Mouse (Mus musculus) heart, adult 11 months (tissue): ENCODE data around the gene Card19.

Experiments
- DNase-seq: peaks from one replicate; pipeline ENCODE4 v3.0.0; 2022

The Card19 gene

DNA sequence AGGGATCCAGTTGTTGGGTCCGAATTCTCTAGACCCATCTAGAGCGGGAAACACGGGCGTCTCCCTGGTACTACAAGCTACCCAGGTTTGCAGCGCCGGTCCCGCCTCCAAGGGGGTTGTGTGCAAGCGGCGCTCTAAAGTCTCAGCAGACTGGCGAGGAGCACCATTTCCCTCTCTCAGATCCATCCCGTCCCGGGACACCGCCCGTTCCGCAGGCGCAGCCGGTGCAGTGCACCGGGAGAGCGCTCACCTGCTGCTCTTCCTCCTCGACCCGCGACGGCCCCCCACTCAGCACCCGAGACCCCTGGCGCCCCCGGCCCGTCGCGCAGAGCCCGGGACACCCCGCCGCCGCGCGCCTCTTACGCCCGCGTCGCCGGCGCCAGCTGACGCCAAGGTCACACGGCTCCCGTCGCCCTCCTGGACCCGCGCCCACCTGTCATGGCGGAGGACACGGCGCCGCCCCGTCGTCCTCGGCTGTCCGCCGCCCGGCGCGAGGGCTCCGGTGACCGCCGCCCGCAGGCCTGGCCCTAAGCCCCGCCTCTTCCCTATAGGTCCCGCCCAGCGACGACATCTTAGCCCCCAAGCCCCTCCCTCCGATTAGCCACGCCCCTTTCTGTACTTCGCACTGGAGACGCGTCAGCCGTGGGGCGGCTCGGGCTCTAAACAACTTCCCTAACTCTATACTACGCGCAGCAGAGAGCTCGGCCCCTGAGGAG lies at the start of gene Card19:
TSS of gene Card19 (minus strand) at position 534 of the 716 bp plus-strand sequence.
- DNase-seq: peak; percentile 100

DNA sequence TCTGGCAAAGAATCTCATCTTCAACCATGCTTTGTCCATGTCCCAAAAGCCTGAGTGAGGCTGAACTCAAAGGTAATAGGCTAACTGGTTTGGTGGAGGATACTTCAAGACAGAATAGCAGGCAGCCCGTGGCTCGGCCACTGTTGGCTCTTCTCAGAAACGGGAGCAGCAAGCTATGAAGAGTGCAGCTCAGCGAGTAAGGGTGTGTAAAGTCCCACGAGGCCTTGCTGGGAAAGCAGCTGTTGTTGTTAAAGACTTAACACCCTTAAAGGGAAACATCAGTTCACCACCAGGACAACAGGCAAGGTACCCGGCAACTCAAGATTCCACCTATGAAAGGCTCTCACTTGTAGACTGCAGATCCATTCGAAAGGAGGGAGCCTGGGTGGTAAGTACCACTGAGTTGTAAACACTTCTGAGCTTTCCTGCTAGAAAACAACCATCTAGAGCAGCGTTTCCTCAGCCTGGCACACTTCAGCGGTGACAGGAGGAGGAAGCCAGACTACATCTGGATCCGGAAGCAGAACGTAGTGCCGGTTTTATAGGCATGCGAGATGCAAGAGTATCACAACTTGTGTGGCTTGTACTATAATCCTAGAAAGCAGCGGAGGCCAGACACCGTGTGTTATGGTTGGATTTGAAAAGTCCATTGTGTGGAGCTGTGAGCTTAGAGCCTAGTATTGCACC lies 44.3 kb upstream of the Card19 start:
- DNase-seq: no peak

DNA sequence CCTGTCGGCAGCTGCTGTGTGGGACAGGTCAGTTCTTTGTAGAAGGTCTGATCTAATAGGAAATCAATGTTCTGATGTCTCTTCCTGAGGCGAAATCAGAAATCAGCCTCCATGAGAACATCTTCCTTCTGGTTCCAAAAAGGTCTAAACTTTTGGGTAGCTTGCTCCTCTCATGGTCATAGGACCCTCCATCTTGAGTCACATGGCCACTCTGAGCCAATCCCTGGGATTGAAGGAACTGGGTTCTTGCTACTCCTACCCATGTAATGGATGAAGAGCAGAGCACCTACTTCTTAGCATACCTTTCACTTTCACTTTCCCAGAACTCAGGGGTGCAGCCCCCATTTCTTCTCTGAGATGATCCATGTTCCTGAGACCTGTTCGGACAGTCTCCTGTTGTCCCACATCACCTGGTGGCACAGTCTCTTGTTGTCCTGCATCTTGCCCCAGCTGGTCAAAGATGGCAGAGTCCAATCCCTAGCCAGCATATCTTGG lies 42.0 kb upstream of the Card19 start:
- no peak for DNase-seq

DNA sequence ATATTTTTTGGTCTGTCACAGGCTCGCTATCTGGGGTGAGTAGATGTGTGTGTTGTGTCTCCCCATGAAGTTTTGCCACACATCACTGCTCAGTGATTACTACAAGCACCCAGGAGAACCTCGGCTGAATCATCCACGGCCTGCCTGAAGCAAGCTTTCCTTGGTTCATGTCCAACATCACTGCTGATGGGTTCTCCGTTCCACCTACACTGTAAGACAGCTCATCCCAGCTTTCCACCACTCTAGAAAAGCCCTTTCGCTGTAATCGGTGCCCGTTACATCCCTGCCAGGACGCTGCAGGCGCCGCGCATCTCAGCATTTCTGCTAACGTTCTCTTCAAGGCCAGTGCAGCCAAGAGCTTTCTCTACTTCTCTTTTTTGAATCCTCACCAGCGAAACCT lies 36.9 kb upstream of the Card19 start:
- DNase-seq: no peak

DNA sequence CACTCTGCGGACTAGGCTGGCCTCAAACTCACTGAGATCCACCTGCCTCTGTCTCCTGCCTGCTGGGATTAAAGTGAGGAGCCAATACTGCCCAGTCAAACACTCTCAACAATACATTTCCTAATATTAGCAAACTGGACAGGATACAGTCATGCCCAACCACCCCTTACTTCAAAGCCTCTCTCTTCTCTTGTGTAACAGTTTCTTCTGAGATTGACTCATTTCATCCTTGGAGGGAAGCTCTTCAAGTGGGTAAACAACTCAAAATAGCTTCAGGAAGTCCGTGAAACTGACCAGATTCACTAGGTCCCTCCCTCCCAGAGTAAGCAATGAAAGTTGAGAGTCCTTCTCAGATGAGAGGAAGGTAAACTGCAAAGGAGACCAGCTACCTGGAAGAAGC lies 36.3 kb upstream of the Card19 start:
- no peak for DNase-seq

DNA sequence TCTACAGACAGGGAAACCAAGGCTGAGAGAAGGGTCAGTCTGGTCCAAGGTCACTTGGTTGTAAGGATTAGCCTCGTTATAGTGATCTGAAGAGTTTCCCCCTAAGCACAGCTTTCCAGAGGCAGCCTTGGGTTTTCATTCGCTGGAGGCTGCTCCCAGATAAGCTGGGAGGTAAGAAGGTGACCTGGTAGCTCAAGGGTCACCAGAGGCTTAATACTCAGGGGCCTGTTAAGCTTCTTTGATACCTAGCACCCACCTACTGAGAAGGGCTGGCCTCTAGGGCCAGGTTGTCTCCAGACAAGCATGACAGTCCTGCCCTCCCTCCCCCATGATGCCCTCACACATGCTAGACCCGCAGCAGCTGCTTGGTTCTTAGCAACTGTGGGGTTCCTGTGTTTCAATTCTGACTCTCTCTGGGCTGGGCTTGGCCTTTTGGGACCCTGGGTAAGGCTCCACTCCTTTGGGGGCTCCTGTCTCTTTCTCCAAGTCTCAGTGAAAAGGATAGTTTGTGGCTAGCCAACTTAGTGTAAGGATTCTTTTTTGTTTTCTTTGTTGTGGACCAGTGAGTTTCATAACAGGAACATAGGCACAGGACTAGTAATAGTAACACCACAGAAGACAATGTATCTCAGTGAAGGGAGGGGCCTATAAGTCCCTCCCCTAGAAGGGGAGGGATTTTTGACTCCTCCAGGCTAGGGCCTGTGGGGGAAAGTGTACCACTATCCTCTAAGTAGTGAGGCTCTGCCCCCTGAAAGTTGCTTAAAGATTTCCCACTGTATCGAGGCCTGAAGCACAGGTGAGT lies 35.1 kb upstream of the Card19 start:
- no peak for DNase-seq

- DNase-seq: no peak
These were observed 33.8 kb upstream of the Card19 start for GRCm38 (mm10) chr13:49249634-49250033.

DNA sequence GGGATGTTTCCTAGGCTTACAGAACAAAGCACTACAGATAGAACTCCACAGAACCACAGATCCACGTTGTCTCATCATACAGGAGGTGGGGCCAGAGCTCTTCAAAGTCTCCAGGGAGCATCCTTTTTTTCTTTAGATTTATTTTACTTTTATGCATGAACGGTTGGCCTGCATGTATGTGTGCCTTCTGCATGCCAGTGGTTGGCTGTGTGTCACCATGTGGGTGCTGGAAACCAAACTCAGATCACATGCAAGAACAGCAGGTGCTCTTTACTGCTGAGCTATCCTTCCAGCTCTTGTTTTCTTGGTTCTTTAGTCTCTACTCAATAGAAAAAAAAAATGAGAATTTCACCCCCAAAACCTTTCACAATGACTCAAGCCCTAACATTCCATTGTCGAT lies 33.1 kb upstream of the Card19 start:
- no peak for DNase-seq

DNA sequence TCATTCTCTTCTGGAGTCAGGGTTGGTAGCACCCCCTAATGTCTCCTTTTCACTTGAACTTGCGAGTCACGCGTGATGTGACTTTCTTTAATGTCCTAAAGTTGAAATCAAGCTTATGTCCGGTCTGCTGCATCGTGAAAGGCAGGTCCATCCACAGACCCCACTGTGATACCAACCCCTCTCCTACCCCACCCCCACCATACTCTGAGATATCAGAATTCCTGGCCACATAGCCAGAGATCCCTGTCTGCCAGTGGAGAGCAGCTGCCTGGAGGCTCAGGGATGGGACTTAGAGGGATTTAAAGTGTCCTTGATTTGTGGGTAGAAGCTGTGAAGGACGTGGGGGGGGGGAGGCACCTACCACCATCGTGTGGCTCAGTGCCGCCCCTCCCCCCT lies 32.6 kb upstream of the Card19 start, which contains the start of gene Susd3:
TSS of gene Susd3 (minus strand) at position 240 of the 396 bp plus-strand sequence.
- DNase-seq: no peak

DNA sequence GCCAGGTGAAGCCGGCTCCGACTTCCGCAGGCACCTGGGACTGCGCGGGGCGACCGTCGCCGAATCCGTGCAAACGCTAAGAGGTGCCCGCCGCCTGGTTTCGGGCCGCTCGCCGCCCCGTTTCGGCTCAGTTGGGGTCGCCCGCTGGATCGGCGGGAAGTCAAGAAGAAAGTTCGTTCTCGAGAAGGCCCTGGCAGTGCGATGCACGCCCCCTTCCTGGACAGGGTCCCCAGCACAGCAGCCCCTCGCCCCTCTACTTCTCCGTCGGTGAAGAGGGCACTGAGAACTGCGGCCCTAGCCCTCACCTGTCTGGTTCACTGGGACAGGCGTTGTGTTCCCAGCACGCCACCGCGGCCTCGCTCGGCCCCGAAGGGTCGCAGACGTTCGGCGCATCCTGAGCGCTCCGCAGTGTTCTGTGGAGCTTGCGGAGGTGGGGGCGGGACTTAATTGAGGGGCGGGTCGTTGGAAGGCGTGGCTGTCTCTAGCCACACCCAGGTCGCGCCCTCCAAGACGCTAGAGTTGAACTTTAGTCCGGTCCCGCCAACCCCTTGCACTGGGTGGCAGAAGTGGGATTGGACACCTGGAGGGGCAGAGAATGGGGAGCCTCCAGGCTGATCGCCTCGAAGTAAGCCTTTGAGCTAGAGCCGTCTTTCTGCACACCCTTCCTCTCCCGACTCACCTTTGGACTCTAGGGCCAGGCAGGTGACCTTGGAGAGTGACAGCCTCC lies 32.1 kb upstream of the Card19 start:
- no peak for DNase-seq

- no peak for DNase-seq
These were observed 31.4 kb upstream of the Card19 start for GRCm38 (mm10) chr13:49247232-49247739.

DNA sequence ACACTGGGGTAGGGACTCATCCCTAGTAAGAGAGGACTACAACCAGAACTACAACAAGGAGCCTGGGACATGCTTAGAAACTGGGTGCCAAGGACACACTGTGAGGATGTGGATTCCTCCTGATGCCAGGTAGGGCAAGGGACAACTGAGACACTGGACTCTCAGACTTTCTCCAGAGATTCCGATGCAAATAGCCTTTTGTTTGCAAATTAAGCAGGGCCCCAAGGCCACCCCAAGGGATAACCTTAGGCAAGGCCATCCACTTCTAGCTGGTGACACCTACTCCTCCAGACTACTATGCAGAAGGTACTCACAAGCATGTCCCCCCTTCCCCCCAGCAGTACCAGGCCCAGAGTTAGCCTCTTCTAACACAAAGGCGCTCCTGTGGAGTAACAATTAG lies 30.8 kb upstream of the Card19 start:
- DNase-seq: no peak

DNA sequence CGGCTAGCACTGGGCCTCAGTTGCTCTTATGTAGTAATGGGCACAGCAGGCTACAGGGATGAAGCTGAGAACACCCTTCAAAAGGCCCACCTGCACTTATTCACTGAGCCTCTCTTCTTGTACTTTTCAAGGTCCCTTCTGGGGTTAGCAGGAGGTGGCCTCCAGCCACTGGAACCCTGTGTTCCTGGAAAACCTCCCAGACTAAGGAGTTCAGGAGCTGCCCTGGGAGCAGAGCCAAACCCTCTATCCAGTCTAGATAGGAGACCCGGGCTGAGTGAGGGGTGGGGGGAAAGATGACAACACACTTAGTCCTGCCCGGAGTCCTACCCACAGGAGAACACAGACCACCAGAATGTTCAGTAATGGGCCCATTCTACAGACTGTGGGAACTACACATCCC lies 30.2 kb upstream of the Card19 start:
- peak; percentile 96 for DNase-seq

DNA sequence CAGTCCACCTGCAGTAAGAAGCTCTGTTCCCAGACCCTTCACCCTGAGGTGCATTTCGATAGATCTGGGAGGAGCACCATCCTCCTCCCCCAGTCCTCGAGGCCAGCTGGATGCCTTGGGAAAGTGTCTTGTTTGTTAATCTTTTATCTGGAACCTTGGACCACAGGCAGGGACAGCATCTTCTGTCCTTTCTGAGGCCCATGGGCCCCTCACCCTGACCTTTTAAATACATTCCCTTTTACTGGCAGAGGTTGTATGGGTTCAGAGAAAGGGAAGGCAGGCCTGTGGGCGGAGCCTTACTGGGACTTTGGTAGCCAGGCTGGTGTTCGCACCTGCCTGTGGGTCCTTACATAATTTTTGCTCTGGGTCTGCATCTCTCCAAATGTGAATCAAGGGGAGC lies 29.4 kb upstream of the Card19 start:
- no peak for DNase-seq

DNA sequence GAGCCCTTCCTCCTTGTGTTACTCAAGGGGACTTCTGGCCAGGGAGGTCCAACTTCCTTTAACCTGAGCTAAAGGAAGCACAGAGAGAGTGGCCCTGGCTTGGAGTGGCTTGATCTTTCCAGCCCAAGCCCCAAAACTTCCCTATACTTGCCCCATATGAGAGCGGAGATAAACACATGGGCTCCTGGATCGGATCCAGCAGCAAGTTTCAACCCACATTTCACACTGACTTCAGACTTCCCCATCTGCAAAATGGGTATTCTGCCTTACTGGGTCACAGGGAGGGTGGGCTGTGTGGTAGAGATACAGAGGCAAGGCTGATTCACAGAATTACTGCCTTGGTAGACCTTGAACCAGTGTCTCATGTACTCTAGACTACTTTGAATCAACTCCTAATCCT lies 27.7 kb upstream of the Card19 start:
- DNase-seq: no peak

GRCm38 (mm10) chr13:49242321-49243065 lies 26.7 kb upstream of the Card19 start:
- DNase-seq: peak; percentile 97

GRCm38 (mm10) chr13:49238737-49239136 lies 22.9 kb upstream of the Card19 start:
- DNase-seq: no peak

GRCm38 (mm10) chr13:49237617-49238016 lies 21.8 kb upstream of the Card19 start:
- DNase-seq: no peak

- DNase-seq: no peak
These were observed 18.9 kb upstream of the Card19 start for GRCm38 (mm10) chr13:49234711-49235110.

- DNase-seq: no peak
These were observed 18.1 kb upstream of the Card19 start for GRCm38 (mm10) chr13:49233792-49234572.

DNA sequence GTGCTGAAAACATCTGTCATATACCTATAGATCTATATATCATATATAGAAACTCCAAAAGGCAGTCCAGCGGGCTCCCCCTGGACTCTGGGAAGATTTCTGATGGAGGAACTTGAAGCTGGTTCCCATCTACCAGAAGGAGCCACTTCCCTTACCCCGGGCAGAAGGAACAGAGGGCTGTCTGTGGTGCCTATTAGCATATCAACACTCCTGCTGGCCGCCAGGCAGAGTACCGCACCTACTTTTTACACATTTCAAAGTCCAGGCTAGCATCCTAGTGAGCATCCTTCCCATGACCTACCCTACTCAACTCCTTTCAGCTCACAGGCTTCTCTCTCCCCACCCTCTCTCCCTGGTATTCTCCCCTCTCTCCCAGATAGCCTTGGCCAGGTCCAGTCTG lies 9.8 kb upstream of the Card19 start:
- no peak for DNase-seq
